Mouse (Mus musculus): ENCODE measurements around the gene Wfdc12.

Wfdc12 gene

GRCm38 (mm10) chr2:164174649-164175395 lies 15.6 kb downstream of the Wfdc12 start:
- DNase-seq, result no peak

- DNase-seq, result no peak
Observed at GRCm38 (mm10) chr2:164173394-164173793, 17.0 kb downstream of the Wfdc12 start.

- DNase-seq, result no peak
Observed at GRCm38 (mm10) chr2:164170902-164171301, 19.5 kb downstream of the Wfdc12 start, which contains the start of gene Kcns1. Gene Kcns1 (minus strand): TSS chr2:164171113.

GRCm38 (mm10) chr2:164170326-164170725 lies 20.1 kb downstream of the Wfdc12 start:
- no peak for DNase-seq

GRCm38 (mm10) chr2:164168571-164168946 lies 21.8 kb downstream of the Wfdc12 start:
- DNase-seq, result no peak

- DNase-seq, result no peak
Observed at GRCm38 (mm10) chr2:164167752-164168570, 22.4 kb downstream of the Wfdc12 start.

GRCm38 (mm10) chr2:164164941-164165340 lies 25.5 kb downstream of the Wfdc12 start:
- no peak for DNase-seq

GRCm38 (mm10) chr2:164161515-164162055 lies 28.8 kb downstream of the Wfdc12 start:
- no peak for DNase-seq

- no peak for DNase-seq
Observed at GRCm38 (mm10) chr2:164158838-164159237, 31.6 kb downstream of the Wfdc12 start.

- DNase-seq, result no peak
Observed at GRCm38 (mm10) chr2:164156158-164156557, 34.2 kb downstream of the Wfdc12 start.

GRCm38 (mm10) chr2:164154007-164154406 lies 36.4 kb downstream of the Wfdc12 start:
- DNase-seq, result no peak

GRCm38 (mm10) chr2:164152341-164152740 lies 38.1 kb downstream of the Wfdc12 start:
- no peak for DNase-seq

GRCm38 (mm10) chr2:164150086-164150760 lies 40.2 kb downstream of the Wfdc12 start:
- no peak for DNase-seq

- DNase-seq, result no peak
Observed at GRCm38 (mm10) chr2:164146556-164146955, 43.9 kb downstream of the Wfdc12 start.

- no peak for DNase-seq
Observed at GRCm38 (mm10) chr2:164144541-164144940, 45.9 kb downstream of the Wfdc12 start.

- DNase-seq, result no peak
Observed at GRCm38 (mm10) chr2:164144025-164144424, 46.4 kb downstream of the Wfdc12 start.

GRCm38 (mm10) chr2:164142021-164142420 lies 48.4 kb downstream of the Wfdc12 start:
- no peak for DNase-seq
